Mouse (Mus musculus): ENCODE measurements at regions not wholly inside any gene's neighbourhood (a gene's known extent, or its start where the extent isn't known, plus 50 kb on each side); places are given as distances from the start of the nearest gene placed in this dataset.

DNA sequence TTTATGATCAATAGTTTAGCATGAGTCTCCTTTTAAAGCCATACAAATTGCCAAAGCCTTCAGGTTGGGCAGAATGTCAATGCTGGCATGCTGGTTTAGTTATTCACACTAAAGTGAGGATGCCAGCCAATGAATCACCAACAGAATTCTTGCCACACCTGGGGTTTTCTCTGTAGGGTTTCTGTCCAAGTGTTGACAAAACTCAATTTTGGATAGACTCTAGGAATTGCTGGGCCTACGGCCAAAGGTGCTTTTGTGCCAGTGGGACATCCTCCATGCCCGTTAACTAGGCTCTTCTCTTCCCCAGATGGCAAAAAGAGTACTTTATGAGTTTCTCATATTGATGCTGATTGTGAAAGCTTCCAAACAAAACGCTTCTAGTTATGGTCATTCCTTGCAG lies 167.6 kb upstream of the Gm9833 start:
- TF ChIP-seq CTCF (IDR thresholded peaks at IDR 0.05; ENCODE audit: low read depth, low read length) (no peak), POLR2A (IDR thresholded peaks at IDR 0.05; ENCODE audit: extremely low read depth, insufficient read depth, low read length) (no peak)

All from liver, adult 2 months (tissue).